Mouse (Mus musculus): ENCODE results near the gene Dbi. TPM values are rescaled to one million over a fixed set of nuclear protein-coding genes. Genes with fewer than 3 reads are reported as not detected.

Dbi gene
- total and polyA plus RNA-seq, 2 experiments from 2014 or later, result 533 to 1,729 TPM

- no peak overlapping the region for H3K27ac ChIP-seq (ENCODE audit: low read depth, low read length)
These were observed 34.4 kb upstream of the Dbi start for GRCm38 (mm10) chr1:120155325-120155724.

DNA sequence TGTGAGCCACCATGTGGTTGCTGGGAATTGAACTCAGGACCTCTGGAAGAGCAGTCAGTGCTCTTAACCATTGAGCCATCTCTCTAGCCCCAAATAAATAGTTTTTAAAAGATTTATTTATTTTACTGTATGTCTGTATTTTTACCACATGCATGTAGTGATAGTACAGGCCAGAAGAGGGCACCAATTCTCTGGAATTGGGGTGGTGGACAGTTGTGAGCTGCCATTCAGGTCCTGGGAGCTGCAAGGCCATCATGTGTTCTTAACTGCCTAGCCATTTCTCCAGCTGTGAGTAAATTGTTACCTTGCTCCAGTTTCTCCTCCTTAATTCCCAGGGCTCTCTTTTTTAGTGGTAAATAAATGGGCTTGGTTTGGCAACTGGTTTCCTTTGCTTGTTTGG lies 33.4 kb upstream of the Dbi start:
- no peaks in the 10 kb centered on the region for H3K4me1 ChIP-seq (ENCODE audit: insufficient read depth)
- ATAC-seq, result no peak
- TF ChIP-seq CTCF (IDR thresholded peaks at IDR 0.05; ENCODE audit: low read depth), result peak; percentile 59
- H3K27ac ChIP-seq (ENCODE audit: low read depth, low read length), result no peak overlapping the region
- H3K27me3 ChIP-seq (ENCODE audit: insufficient read depth, low read length), result no peaks in the 10 kb centered on the region
- DNase-seq, result peak; percentile 25
- no peaks in the 10 kb centered on the region for H3K9me3 ChIP-seq (ENCODE audit: low read length)
- no peak overlapping the region for H3K4me2 ChIP-seq (ENCODE audit: low read depth)
- H3K4me3 ChIP-seq (ENCODE audit: low read depth, low read length), result no peak overlapping the region
- H3K9ac ChIP-seq, result no peak overlapping the region
- H3K36me3 ChIP-seq (ENCODE audit: insufficient read depth), result no peaks in the 10 kb centered on the region

More at GRCm38 (mm10) chr1:120155325-120155724, 34.4 kb upstream of the Dbi start:
- no peaks in the 10 kb centered on the region for H3K4me1 ChIP-seq (ENCODE audit: insufficient read depth)
- no peaks in the 10 kb centered on the region for H3K27me3 ChIP-seq (ENCODE audit: insufficient read depth, low read length)
- no peak overlapping the region for H3K4me3 ChIP-seq (ENCODE audit: low read depth, low read length)
- H3K9ac ChIP-seq, result no peak overlapping the region
- H3K36me3 ChIP-seq (ENCODE audit: insufficient read depth), result no peaks in the 10 kb centered on the region
- peak; percentile 72 for TF ChIP-seq CTCF (IDR thresholded peaks at IDR 0.05; ENCODE audit: low read depth)
- no peaks in the 10 kb centered on the region for H3K9me3 ChIP-seq (ENCODE audit: low read length)
- ATAC-seq (no peak), DNase-seq (peak; percentile 49)
- no peak overlapping the region for H3K4me2 ChIP-seq (ENCODE audit: low read depth)
- WGBS, result 9% methylated on average over 1 of the region's 1 CpGs

- no peak overlapping the region for H3K9ac ChIP-seq
- no peak for DNase-seq
These were observed 26.1 kb upstream of the Dbi start for GRCm38 (mm10) chr1:120146994-120147393.

GRCm38 (mm10) chr1:120145527-120146216 lies 24.8 kb upstream of the Dbi start:
- DNase-seq, result no peak
- WGBS, result 68% methylated on average over 8 of the region's 8 CpGs

More at GRCm38 (mm10) chr1:120146994-120147393, 26.1 kb upstream of the Dbi start:
- no peak overlapping the region for H3K27ac ChIP-seq (ENCODE audit: low read depth, low read length)
- no peak overlapping the region for H3K4me2 ChIP-seq (ENCODE audit: low read depth)
- H3K4me1 ChIP-seq (ENCODE audit: insufficient read depth), result no peaks in the 10 kb centered on the region
- H3K36me3 ChIP-seq (ENCODE audit: insufficient read depth), result no peaks in the 10 kb centered on the region
- no peaks in the 10 kb centered on the region for H3K27me3 ChIP-seq (ENCODE audit: insufficient read depth, low read length)
- TF ChIP-seq CTCF (IDR thresholded peaks at IDR 0.05; ENCODE audit: low read depth), result peak; percentile 49
- no peak overlapping the region for H3K4me3 ChIP-seq (ENCODE audit: low read depth, low read length)
- H3K9me3 ChIP-seq (ENCODE audit: low read length), result no peaks in the 10 kb centered on the region
- peak; percentile 51; the same call in 1 of the 2 replicates for ATAC-seq

GRCm38 (mm10) chr1:120142551-120142950 lies 21.7 kb upstream of the Dbi start:
- Histone ChIP-seq H3K27me3 (ENCODE audit: insufficient read depth, low read length) (no peaks in the 10 kb centered on the region), H3K9me3 (ENCODE audit: low read length) (no peaks in the 10 kb centered on the region), H3K9ac (no peak overlapping the region), H3K4me1 (ENCODE audit: insufficient read depth) (no peaks in the 10 kb centered on the region), H3K4me2 (ENCODE audit: low read depth) (no peak overlapping the region), H3K4me3 (ENCODE audit: low read depth, low read length) (no peak overlapping the region), H3K27ac (ENCODE audit: low read depth, low read length) (no peak overlapping the region), H3K36me3 (ENCODE audit: insufficient read depth) (no peaks in the 10 kb centered on the region)
- peak; percentile 58 for DNase-seq
- no peak for TF ChIP-seq CTCF (IDR thresholded peaks at IDR 0.05; ENCODE audit: low read depth)
- 34% methylated on average over 5 of the region's 5 CpGs for WGBS
- ATAC-seq, result peak; percentile 68

More at GRCm38 (mm10) chr1:120145527-120146216, 24.8 kb upstream of the Dbi start:
- Histone ChIP-seq H3K27ac (ENCODE audit: low read depth, low read length) (no peak overlapping the region), H3K36me3 (ENCODE audit: insufficient read depth) (no peaks in the 10 kb centered on the region), H3K9ac (no peak overlapping the region), H3K27me3 (ENCODE audit: insufficient read depth, low read length) (no peaks in the 10 kb centered on the region), H3K4me3 (ENCODE audit: low read depth, low read length) (no peak overlapping the region), H3K4me1 (ENCODE audit: insufficient read depth) (no peaks in the 10 kb centered on the region), H3K9me3 (ENCODE audit: low read length) (no peaks in the 10 kb centered on the region), H3K4me2 (ENCODE audit: low read depth) (no peak overlapping the region)
- TF ChIP-seq CTCF (IDR thresholded peaks at IDR 0.05; ENCODE audit: low read depth), result no peak
- ATAC-seq, result no peak

- Histone ChIP-seq H3K4me1 (ENCODE audit: insufficient read depth) (no peaks in the 10 kb centered on the region), H3K9me3 (ENCODE audit: low read length) (no peaks in the 10 kb centered on the region), H3K36me3 (ENCODE audit: insufficient read depth) (no peaks in the 10 kb centered on the region), H3K4me2 (ENCODE audit: low read depth) (no peak overlapping the region), H3K27me3 (ENCODE audit: insufficient read depth, low read length) (no peaks in the 10 kb centered on the region), H3K9ac (no peak overlapping the region), H3K4me3 (ENCODE audit: low read depth, low read length) (no peak overlapping the region), H3K27ac (ENCODE audit: low read depth, low read length) (no peak overlapping the region)
- DNase-seq (no peak), ATAC-seq (no peak)
- TF ChIP-seq CTCF (IDR thresholded peaks at IDR 0.05; ENCODE audit: low read depth), result no peak
- WGBS, result 90% methylated on average over 9 of the region's 9 CpGs
These were observed 19.3 kb upstream of the Dbi start for GRCm38 (mm10) chr1:120140144-120140693.

GRCm38 (mm10) chr1:120138923-120139540 lies 18.2 kb upstream of the Dbi start:
- no peak overlapping the region for H3K4me3 ChIP-seq (ENCODE audit: low read depth, low read length)
- H3K4me2 ChIP-seq (ENCODE audit: low read depth), result no peak overlapping the region
- H3K9ac ChIP-seq, result no peak overlapping the region
- H3K9me3 ChIP-seq (ENCODE audit: low read length), result no peaks in the 10 kb centered on the region
- H3K27ac ChIP-seq (ENCODE audit: low read depth, low read length), result no peak overlapping the region
- no peak for TF ChIP-seq CTCF (IDR thresholded peaks at IDR 0.05; ENCODE audit: low read depth)
- no peaks in the 10 kb centered on the region for H3K27me3 ChIP-seq (ENCODE audit: insufficient read depth, low read length)
- ATAC-seq (peak; percentile 30; the same call in 1 of the 2 replicates), DNase-seq (no peak)
- no peaks in the 10 kb centered on the region for H3K4me1 ChIP-seq (ENCODE audit: insufficient read depth)
- WGBS, result 21% methylated on average over 7 of the region's 7 CpGs
- H3K36me3 ChIP-seq (ENCODE audit: insufficient read depth), result no peaks in the 10 kb centered on the region
